Mouse (Mus musculus): ENCODE measurements around the gene Fam184a. TPM values are rescaled to one million over a fixed set of nuclear protein-coding genes. Genes with fewer than 3 reads are reported as not detected.
A peak's percentile ranks its signal among the peaks of the same experiment; 100 is the strongest.

Fam184a gene
- total and polyA plus RNA-seq, 2 experiments from 2014 or later: 10.3 to 20.3 TPM

GRCm38 (mm10) chr10:53629918-53630250 is 121.0 kb downstream of the Fam184a start:
- peak overlapping the region; percentile 85 for H3K27ac ChIP-seq (ENCODE audit: low read depth, low read length)
- no peaks in the 10 kb centered on the region for H3K36me3 ChIP-seq (ENCODE audit: insufficient read depth)
- DNase-seq: peak; percentile 96
- H3K9me3 ChIP-seq (ENCODE audit: low read length): no peaks in the 10 kb centered on the region
- no peaks in the 10 kb centered on the region for H3K27me3 ChIP-seq (ENCODE audit: insufficient read depth, low read length)
- WGBS: 3% methylated on average over 35 of the region's 35 CpGs
- peak overlapping the region; percentile 62 for H3K9ac ChIP-seq
- peak overlapping the region; percentile 53 for H3K4me2 ChIP-seq (ENCODE audit: low read depth)
- peak; percentile 95 for ATAC-seq
- TF ChIP-seq CTCF (IDR thresholded peaks at IDR 0.05; ENCODE audit: low read depth): no peak
- H3K4me1 ChIP-seq (ENCODE audit: insufficient read depth): no peaks in the 10 kb centered on the region
- H3K4me3 ChIP-seq (ENCODE audit: low read depth, low read length): peak overlapping the region; percentile 93

GRCm38 (mm10) chr10:53629247-53629917 is 121.5 kb downstream of the Fam184a start:
- Histone ChIP-seq H3K4me1 (ENCODE audit: insufficient read depth) (no peaks in the 10 kb centered on the region), H3K36me3 (ENCODE audit: insufficient read depth) (no peaks in the 10 kb centered on the region), H3K9me3 (ENCODE audit: low read length) (no peaks in the 10 kb centered on the region), H3K27ac (ENCODE audit: low read depth, low read length) (peak overlapping the region; percentile 85), H3K9ac (peak overlapping the region; percentile 62), H3K4me3 (ENCODE audit: low read depth, low read length) (peak overlapping the region; percentile 93), H3K27me3 (ENCODE audit: insufficient read depth, low read length) (no peaks in the 10 kb centered on the region), H3K4me2 (ENCODE audit: low read depth) (peak overlapping the region; percentile 53)
- ATAC-seq (peak; percentile 83), DNase-seq (peak; percentile 94)
- under 1% methylated on average over 66 of the region's 67 CpGs for WGBS
- peak; percentile 63 for TF ChIP-seq CTCF (IDR thresholded peaks at IDR 0.05; ENCODE audit: low read depth)

GRCm38 (mm10) chr10:53615850-53616616 is 134.9 kb downstream of the Fam184a start:
- DNase-seq: no peak

GRCm38 (mm10) chr10:53613955-53614354 is 137.0 kb downstream of the Fam184a start:
- WGBS: 90% methylated on average over 1 of the region's 1 CpGs

More at GRCm38 (mm10) chr10:53615850-53616616, 134.9 kb downstream of the Fam184a start:
- no peaks in the 10 kb centered on the region for H3K9me3 ChIP-seq (ENCODE audit: low read length)
- H3K36me3 ChIP-seq (ENCODE audit: insufficient read depth): peaks cover 10% of the 10 kb centered on the region; the same call in 1 of the 2 replicates
- H3K9ac ChIP-seq: no peak overlapping the region
- no peaks in the 10 kb centered on the region for H3K4me1 ChIP-seq (ENCODE audit: insufficient read depth)
- 82% methylated on average over 8 of the region's 8 CpGs for WGBS
- H3K27ac ChIP-seq (ENCODE audit: low read depth, low read length): no peak overlapping the region
- no peak overlapping the region for H3K4me2 ChIP-seq (ENCODE audit: low read depth)
- H3K27me3 ChIP-seq (ENCODE audit: insufficient read depth, low read length): no peaks in the 10 kb centered on the region
- ATAC-seq: no peak
- H3K4me3 ChIP-seq (ENCODE audit: low read depth, low read length): no peak overlapping the region
- TF ChIP-seq CTCF (IDR thresholded peaks at IDR 0.05; ENCODE audit: low read depth): no peak

GRCm38 (mm10) chr10:53612172-53612571 is 138.8 kb downstream of the Fam184a start:
- ATAC-seq: peak; percentile 97

More at GRCm38 (mm10) chr10:53613955-53614354, 137.0 kb downstream of the Fam184a start:
- no peak overlapping the region for H3K9ac ChIP-seq
- H3K4me2 ChIP-seq (ENCODE audit: low read depth): no peak overlapping the region
- TF ChIP-seq CTCF (IDR thresholded peaks at IDR 0.05; ENCODE audit: low read depth): no peak
- H3K9me3 ChIP-seq (ENCODE audit: low read length): no peaks in the 10 kb centered on the region
- H3K36me3 ChIP-seq (ENCODE audit: insufficient read depth): peaks cover 21% of the 10 kb centered on the region
- ATAC-seq: no peak
- no peak for DNase-seq
- no peak overlapping the region for H3K27ac ChIP-seq (ENCODE audit: low read depth, low read length)
- H3K27me3 ChIP-seq (ENCODE audit: insufficient read depth, low read length): no peaks in the 10 kb centered on the region
- H3K4me1 ChIP-seq (ENCODE audit: insufficient read depth): no peaks in the 10 kb centered on the region
- no peak overlapping the region for H3K4me3 ChIP-seq (ENCODE audit: low read depth, low read length)

GRCm38 (mm10) chr10:53608274-53608673 is 142.6 kb downstream of the Fam184a start:
- H3K27ac ChIP-seq (ENCODE audit: low read depth, low read length): no peak overlapping the region
- no peak overlapping the region for H3K4me3 ChIP-seq (ENCODE audit: low read depth, low read length)
- H3K27me3 ChIP-seq (ENCODE audit: insufficient read depth, low read length): no peaks in the 10 kb centered on the region
- WGBS: 69% methylated on average over 2 of the region's 2 CpGs
- no peak for TF ChIP-seq CTCF (IDR thresholded peaks at IDR 0.05; ENCODE audit: low read depth)
- no peak overlapping the region for H3K4me2 ChIP-seq (ENCODE audit: low read depth)
- no peak overlapping the region for H3K9ac ChIP-seq
- ATAC-seq (no peak), DNase-seq (no peak)
- no peaks in the 10 kb centered on the region for H3K4me1 ChIP-seq (ENCODE audit: insufficient read depth)
- H3K36me3 ChIP-seq (ENCODE audit: insufficient read depth): peaks cover 29% of the 10 kb centered on the region
- H3K9me3 ChIP-seq (ENCODE audit: low read length): no peaks in the 10 kb centered on the region

More at GRCm38 (mm10) chr10:53612172-53612571, 138.8 kb downstream of the Fam184a start:
- Histone ChIP-seq H3K27me3 (ENCODE audit: insufficient read depth, low read length) (no peaks in the 10 kb centered on the region), H3K4me2 (ENCODE audit: low read depth) (no peak overlapping the region), H3K4me1 (ENCODE audit: insufficient read depth) (no peaks in the 10 kb centered on the region), H3K9ac (no peak overlapping the region), H3K36me3 (ENCODE audit: insufficient read depth) (peaks cover 27% of the 10 kb centered on the region), H3K27ac (ENCODE audit: low read depth, low read length) (peak overlapping the region; percentile 57; the same call in 1 of the 2 replicates), H3K9me3 (ENCODE audit: low read length) (no peaks in the 10 kb centered on the region), H3K4me3 (ENCODE audit: low read depth, low read length) (no peak overlapping the region)
- TF ChIP-seq CTCF (IDR thresholded peaks at IDR 0.05; ENCODE audit: low read depth): peak; percentile 38
- peak; percentile 85 for DNase-seq
- WGBS: 35% methylated on average over 1 of the region's 1 CpGs

GRCm38 (mm10) chr10:53605328-53605727 is 145.6 kb downstream of the Fam184a start:
- H3K9ac ChIP-seq: no peak overlapping the region
- no peak overlapping the region for H3K4me3 ChIP-seq (ENCODE audit: low read depth, low read length)
- peaks cover 31% of the 10 kb centered on the region for H3K36me3 ChIP-seq (ENCODE audit: insufficient read depth)
- WGBS: 55% methylated on average over 2 of the region's 2 CpGs
- no peaks in the 10 kb centered on the region for H3K4me1 ChIP-seq (ENCODE audit: insufficient read depth)
- no peaks in the 10 kb centered on the region for H3K9me3 ChIP-seq (ENCODE audit: low read length)
- no peak for TF ChIP-seq CTCF (IDR thresholded peaks at IDR 0.05; ENCODE audit: low read depth)
- no peak overlapping the region for H3K4me2 ChIP-seq (ENCODE audit: low read depth)
- H3K27me3 ChIP-seq (ENCODE audit: insufficient read depth, low read length): no peaks in the 10 kb centered on the region
- no peak for ATAC-seq
- DNase-seq: no peak
- H3K27ac ChIP-seq (ENCODE audit: low read depth, low read length): no peak overlapping the region
